ENCODE assay signal across 8 mouse cellular contexts in the genomic region with DNA sequence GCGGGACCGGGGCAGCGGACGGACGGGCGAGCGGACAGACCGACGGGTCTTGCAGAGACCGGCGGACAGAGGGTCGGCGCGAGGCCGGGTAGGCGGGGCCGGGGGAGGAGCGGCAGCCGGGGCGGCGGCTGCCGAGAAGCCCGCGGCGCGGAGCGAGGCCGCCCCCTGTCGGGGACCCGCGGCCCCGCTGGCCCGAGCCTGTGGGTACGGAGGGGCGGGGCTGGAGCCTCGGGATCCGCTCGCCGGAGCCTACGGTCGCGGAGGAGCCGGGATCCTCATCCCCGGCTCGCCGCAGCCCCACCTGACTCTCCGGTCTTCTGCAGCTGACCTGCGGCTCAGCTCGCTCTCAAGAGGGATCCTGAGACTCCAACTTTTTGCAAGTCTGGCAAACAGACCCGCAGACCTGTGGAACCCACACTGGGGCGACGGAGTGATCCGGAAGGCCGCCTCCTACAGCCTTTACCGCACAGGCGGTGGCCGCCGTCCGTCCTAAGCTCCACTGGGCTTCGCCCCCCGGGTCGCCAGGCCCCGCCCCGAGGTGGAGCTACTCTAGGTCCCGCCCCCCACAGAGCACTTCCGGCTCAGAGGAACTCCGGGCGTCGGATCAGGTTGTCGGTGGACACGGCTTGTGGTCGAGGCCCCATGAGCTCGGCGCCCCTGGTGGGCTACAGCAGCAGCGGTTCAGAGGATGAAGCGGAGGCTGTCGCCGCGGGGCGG. TPM values are rescaled to one million over a fixed set of nuclear protein-coding genes. Genes with fewer than 3 reads are reported as not detected.
DNase-seq lines count a peak whose midpoint lies in the region; ATAC-seq lines count a peak whose summit lies in the region.

TSS of gene Zfp319 (minus strand) at position 231 of the 717 bp plus-strand sequence.
TSS of gene Usb1 (plus strand) at position 565 of the 717 bp plus-strand sequence.

- peak within 1 kb of the TSS; percentile 79 for H3K4me2 ChIP-seq in intestine, embryonic 14.5 days (ENCODE audit: low read length)

- no peaks in the 10 kb centered on the region for H3K27me3 ChIP-seq in intestine, embryonic 14.5 days (replicated peaks; ENCODE audit: control insufficient read depth, insufficient read depth, low read length)

- peak within 1 kb of the TSS; percentile 98 for H3K27ac ChIP-seq in intestine, embryonic 14.5 days (ENCODE audit: low read depth)

- peak within 1 kb of the TSS; percentile 85 for H3K4me3 ChIP-seq in intestine, embryonic 14.5 days (ENCODE audit: low read depth, low read length)

- peaks cover 11% of the 10 kb centered on the region for H3K4me1 ChIP-seq in intestine, embryonic 14.5 days (replicated peaks; ENCODE audit: control insufficient read depth, insufficient read depth, low read length)

- H3K9me3 ChIP-seq in intestine, embryonic 14.5 days (ENCODE audit: control insufficient read depth, low read length) = no peaks in the 10 kb centered on the region

- peak within 1 kb of the TSS; percentile 84 for H3K9ac ChIP-seq in intestine, embryonic 14.5 days (ENCODE audit: low read length)

- DNase-seq in adipocyte (ENCODE audit: low spot score) = peak; percentile 95
- peak; percentile 95 for DNase-seq in embryo, embryonic 10 days (ENCODE audit: low spot score)
- DNase-seq in gastrocnemius, postnatal 14 days = peak; percentile 96
- peak; percentile 99 for DNase-seq in intestine, embryonic 14.5 days (ENCODE audit: low spot score)
- DNase-seq in left cerebral cortex, postnatal 14 days (ENCODE audit: low spot score in 2 of 2) = peak; percentile 91 to 96
- peak; percentile 97 for DNase-seq in mesoderm, embryonic 11.5 days (ENCODE audit: low read depth, low spot score)
- DNase-seq in right cerebral cortex, postnatal 36 days (ENCODE audit: low spot score in 2 of 2) = peak; percentile 86 to 91
- peak; percentile 96 for DNase-seq in yolk sac, embryonic 10.5 days (ENCODE audit: low spot score)

- peaks cover 41% of the 10 kb centered on the region for H3K36me3 ChIP-seq in intestine, embryonic 14.5 days (ENCODE audit: control insufficient read depth, insufficient read depth, low read length)

- ATAC-seq in intestine, embryonic 14.5 days (replicated peaks; ENCODE audit: low FRiP score, low TSS enrichment, low read depth) = peak; percentile 96

- under 1% methylated on average over 79 of the region's 80 CpGs for whole genome bisulfite sequencing in intestine, embryonic 14.5 days

- intact Hi-C loops in gastrocnemius, postnatal 14 days (cut with DNase I; ENCODE audit: low total_unique reads) = loop anchor here (2.0 kb wide), 1 partner anchor 79 kb away; no protein-coding TSS in a partner anchor
- intact Hi-C loops in left cerebral cortex, postnatal 14 days (cut with DNase I) = loop anchor here (1.0 kb wide), 1 partner anchor 78 kb away; no protein-coding TSS in a partner anchor

RNA-seq across cellular contexts. Expression of gene Zfp319, which starts in this region (rescaled TPM):
- total RNA-seq in gastrocnemius, postnatal 14 days (2021) = 1 to 10 TPM; 5.4 to 6.1 TPM
- 7.7 and 8.2 TPM in 2 replicates for polyA plus RNA-seq in intestine, embryonic 14.5 days (2014; fragmentation: Nextera tagmentation; extraction: Ambion mirVana)
- 10 to 100 TPM; 16.1 to 16.3 TPM for total RNA-seq in left cerebral cortex, postnatal 14 days (2021)

RNA-seq across cellular contexts. Expression of gene Usb1, which starts in this region (rescaled TPM):
- 1 to 10 TPM; 6.6 to 7.2 TPM for total RNA-seq in gastrocnemius, postnatal 14 days (2021)
- polyA plus RNA-seq in intestine, embryonic 14.5 days (2014; fragmentation: Nextera tagmentation; extraction: Ambion mirVana) = 39.0 and 41.6 TPM in 2 replicates
- total RNA-seq in left cerebral cortex, postnatal 14 days (2021) = 10 to 100 TPM; 14.4 to 19.3 TPM

Comparison
In these comparisons a context has a peak if more than half of its experiments do, and no peak if none do; other contexts are left out.
1. Peak in every context shown above with its lines: DNase-seq, ATAC-seq, H3K4me3 ChIP-seq and H3K27ac ChIP-seq.